Mouse (Mus musculus) T-cell, adult 2 months (primary cell): ENCODE results near the gene Ppargc1a.

ENCODE experiments used
- DNase-seq: peaks from one replicate; pipeline ENCODE4 v3.0.0; 2022; ENCODE audit warnings: low spot score

The Ppargc1a gene

DNA sequence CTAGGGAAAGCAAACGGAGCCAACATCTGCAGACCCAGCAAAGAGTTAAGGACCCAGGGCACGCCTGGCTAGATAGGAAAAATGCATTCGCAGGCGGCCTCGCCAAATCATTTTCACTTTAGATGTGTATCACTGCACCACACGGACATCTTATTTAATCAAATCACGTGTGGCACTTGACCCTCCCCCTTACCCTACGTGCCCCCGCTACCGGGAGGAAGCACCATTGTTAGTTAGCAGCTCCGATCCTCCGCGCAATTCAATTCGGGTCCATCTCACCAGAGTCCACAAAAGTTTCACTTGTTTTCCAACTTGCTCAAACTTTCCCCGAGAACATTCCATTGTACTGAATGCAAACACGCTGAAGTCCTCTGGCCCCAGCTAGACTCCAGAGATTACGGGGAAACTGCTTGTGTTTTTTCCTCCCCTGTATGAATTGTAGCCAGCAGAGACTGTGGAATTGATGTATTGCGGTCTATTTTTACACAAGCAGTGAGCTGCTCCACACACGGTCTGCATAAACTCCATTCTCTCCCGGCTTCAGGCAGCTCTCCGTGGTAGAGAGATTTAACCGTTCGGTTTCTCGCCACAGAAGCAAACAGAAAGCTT is 14.9 kb downstream of the Ppargc1a start:
- DNase-seq, result peak; percentile 30

DNA sequence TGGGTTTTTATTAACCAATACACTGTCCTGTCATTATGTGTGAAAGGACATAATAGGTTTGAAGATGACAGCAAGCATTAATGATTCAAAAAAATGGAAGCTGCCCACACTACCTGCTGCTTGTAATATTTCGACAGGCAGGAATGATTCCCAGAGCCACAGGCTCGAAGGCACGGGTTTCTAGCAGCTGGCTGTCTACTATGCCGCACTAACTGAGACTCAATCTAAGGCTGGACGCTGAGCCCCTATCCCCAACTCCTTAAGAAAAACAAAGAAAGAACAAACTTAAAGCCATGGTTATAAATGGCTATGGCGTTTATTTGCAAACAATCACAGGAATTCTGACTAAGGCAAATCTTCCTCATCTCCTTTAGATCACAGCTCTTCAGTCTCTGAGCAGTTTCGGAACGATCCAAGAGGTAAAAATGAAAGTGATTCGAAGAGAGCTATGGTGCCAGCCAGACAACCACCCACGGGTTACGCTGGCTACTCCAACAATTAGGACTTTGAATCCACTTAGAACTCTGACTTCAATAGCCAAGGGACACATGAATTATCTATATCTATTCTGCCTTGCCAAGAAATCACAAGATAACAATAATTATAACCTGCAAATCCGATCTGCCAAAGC is 15.6 kb downstream of the Ppargc1a start:
- no peak for DNase-seq

DNA sequence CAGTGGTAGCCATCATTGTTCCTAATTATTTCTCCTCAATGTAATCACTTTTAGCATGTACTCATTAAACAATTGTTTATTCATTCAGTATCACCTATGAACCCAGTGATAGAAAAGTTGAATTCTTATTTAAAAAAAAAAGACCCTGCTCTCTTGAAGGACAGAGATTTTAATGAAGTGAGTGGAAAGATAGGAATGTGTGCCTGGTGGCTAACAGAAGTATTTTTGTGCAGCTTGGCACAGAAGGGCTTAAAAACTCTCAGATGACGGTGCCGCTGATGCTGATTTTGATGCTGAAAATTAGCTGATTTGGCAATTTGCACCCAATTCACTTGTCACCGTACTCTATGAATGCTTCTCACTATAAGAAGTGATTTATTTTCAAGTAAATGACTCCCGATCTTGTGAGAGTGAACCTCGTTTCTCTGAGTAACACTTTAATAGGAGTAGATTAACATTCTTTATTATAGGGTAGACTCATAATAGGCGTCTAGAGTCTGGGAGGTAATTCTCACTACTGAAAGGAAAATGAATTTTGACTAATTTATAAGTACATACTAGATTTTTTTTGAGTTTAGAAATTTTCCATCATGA is 20.0 kb downstream of the Ppargc1a start:
- no peak for DNase-seq

DNA sequence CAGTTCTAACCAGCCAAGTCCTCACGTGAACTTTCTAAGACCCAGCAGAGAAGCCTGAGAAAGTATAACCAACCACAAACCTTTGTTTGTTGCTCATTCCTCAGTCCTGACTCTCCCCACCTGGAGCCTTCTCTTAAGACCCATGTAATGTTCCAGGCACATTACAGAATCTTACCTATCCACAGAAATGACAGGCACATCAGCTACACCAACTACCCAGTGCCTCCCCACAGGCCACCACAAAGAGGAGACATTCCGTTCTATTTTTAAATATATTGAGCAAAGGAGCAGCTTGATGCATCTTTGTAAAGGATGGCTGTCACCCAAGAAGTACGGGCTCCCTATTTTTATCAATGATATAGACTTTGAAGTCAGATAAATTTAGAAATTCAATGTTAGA is 20.7 kb downstream of the Ppargc1a start:
- no peak for DNase-seq

DNA sequence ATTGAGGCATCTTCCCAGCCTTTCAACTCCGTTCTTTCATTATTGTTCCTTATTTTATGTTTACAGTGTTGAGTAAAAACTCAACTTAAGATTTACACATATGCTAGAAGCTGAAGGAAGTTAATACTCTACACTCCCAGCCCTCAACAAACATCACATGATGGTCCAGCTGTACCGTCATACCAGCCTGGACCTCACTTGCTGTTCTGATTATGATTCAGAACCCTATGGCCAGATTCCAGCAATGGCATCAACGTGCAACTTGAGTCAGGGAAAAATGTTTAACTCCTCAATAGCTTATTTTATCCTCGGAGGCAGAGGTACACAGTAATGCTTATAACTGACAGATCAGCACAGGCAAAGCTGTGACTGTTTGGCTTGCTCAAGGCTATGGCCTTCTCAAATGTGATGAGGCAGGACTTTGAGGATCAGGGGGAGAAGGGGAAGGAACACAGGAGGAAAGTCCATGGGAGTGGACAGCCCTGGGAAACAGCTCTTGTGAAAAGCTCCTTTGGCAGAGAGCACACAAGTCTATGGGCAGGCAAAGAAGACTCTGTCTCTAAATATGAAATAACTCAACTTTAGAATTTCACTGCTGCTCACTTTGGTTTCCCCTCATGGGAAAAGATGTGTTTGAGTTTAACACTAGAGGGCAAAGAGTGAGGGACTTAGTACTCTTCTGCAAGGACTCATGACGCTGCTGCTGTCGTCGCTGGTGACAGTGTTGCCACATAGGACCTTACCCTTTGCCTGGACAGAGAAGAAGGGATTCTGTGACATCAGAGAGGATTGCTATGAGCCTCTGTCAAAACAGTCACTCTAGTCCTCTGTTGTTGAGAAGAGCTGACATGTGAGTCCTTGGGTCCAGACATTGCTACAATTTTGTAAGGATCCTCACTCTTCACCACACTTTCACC is 22.1 kb downstream of the Ppargc1a start:
- DNase-seq, result no peak

- DNase-seq, result no peak
Observed at GRCm38 (mm10) chr5:51544141-51544735, 23.3 kb downstream of the Ppargc1a start.

GRCm38 (mm10) chr5:51541557-51541956 is 26.0 kb downstream of the Ppargc1a start:
- DNase-seq, result no peak

GRCm38 (mm10) chr5:51540816-51541215 is 26.7 kb downstream of the Ppargc1a start:
- no peak for DNase-seq

GRCm38 (mm10) chr5:51539563-51539962 is 28.0 kb downstream of the Ppargc1a start:
- no peak for DNase-seq

DNA sequence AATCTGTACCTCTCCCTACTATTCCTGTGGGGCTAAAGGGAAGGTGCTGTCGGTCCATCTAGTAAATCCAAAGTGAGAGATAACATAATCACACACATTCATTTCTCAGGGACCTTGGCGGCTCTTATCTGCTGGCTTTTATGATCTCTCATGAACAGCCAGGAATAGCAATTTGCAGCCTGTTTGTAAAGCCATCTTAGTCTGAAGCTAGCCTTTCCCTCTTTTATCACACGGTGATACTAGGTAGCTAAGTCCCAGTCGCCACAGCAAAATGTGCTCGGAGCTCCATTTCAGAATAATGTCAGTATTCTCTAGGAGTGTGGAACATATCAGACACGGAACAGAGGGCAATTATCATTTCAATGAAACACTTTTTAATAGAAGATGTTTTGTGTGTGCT is 29.2 kb downstream of the Ppargc1a start:
- DNase-seq, result no peak

DNA sequence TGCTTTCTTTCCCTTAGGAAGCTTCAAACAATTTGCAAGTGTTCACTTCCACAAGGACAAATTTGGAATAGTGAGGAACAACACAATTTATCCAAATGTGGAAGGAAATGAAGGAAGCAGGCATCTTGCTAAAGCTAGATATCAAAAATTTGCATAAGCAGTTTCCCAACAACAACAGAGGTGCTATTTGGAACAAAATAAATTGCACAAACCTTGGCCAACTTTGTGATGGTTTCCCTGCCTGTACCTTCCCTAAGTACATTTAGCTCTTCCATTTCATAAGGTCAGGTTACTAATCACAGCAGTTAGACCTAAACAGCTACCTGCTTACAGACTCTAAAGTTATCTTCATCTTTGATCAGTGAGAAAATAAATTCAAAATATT is 29.9 kb downstream of the Ppargc1a start:
- no peak for DNase-seq

GRCm38 (mm10) chr5:51537009-51537645 is 30.4 kb downstream of the Ppargc1a start:
- DNase-seq, result no peak

DNA sequence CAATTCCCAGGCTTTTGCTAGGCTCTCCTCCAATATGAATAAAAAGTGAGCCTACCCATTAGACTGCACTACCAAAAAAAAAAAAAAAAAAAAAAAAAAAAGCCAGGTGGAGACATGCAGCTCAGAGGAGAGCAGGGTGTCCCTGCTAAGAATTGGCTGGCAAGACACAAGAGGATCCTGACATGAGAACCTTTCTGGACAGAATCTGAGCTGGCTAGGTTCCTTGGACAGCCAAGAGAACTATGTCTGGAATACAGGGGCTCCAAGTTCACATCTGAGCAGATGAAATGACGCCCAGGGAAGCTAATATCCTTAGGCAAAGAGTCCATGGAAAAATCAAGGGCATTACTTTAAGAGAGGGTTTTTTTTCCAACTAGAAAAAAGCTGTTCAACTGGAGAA is 33.1 kb downstream of the Ppargc1a start:
- no peak for DNase-seq

GRCm38 (mm10) chr5:51531286-51531685 is 36.2 kb downstream of the Ppargc1a start:
- no peak for DNase-seq

DNA sequence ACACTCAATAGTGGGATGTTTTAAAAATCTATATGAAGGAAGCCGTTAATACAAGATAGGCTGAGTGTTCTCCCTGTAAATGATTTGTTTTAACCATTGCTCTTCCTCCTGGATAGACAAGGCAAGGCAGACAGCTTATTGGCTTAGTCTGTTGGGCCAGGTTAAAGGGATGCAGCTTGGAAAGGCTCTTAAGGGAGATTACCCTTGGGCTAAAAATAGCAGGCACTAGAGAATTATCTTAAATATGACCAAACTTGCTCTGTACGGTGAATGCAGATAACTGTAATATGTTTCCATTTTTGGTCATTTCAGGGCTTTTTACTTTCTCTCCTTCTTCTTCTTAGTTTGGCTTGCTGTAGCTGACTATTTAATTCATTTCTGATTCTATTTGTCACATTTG is 38.1 kb downstream of the Ppargc1a start:
- no peak for DNase-seq

DNA sequence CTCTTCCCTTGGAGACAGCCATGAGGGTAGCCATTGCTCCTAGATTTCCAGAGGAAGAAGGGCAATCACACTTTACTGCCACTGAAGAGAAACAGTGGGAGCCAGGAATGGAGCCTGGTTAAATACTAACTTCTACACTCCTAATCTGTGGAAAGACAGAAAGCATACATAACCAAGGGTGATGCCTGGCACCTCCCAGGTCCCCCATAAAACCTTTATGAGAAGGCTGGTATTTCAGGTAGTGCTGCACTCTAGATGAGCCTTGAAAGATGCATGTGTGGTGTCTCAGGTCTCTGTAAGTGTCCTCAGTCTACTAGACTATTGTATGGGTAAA is 39.4 kb downstream of the Ppargc1a start:
- no peak for DNase-seq

DNA sequence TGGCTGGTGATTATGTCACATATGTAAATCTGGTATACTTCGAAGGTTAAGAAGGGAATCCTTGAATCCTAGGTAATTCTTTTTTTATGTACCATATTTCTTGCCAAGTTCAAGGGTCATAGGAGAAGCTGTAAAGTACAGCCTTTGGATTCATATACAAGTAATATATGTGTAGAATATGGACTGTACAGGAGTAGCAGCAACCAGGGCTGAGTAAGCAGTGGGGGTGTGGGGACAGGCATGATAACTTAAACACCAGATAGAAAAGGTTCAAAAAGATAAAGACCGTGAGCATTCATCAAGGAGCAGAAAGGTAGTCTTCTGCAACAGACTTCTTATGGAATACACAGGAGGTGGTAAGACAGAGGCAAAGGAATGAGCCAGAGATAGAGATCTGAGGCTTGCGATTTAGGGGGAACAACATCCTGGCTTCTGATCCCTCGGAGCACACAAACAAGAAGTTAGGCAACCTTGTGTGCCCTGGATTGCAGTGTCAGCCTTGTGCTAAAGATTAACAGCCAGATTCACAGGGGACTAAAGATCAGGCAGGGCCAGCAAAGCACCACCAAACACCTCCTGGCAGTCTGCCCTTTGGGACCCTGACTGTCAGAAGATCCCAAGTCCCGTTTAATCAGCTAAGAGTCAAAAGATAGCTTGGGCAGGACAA is 39.9 kb downstream of the Ppargc1a start:
- DNase-seq, result no peak

DNA sequence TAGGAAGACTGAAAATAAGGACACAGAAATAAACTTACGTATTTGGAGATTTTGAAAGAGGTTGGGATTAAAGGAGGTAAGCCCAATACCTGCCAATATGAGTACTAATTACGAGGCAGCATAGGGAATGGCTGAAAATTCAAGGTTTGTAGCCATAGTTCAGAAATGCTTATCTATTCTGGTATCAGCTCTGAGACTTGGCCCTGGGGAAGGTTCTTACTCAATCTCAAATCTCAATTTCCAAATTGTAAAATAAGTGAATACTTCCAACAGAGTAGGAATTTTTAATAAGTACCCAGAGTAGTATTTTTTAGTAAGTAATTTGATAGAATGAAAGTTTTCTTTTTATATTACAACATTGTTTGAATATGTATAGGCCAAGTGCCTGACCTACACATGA is 41.7 kb downstream of the Ppargc1a start:
- DNase-seq, result no peak

- no peak for DNase-seq
Observed at GRCm38 (mm10) chr5:51520807-51521206, 46.7 kb downstream of the Ppargc1a start.

GRCm38 (mm10) chr5:51517440-51518187 is 49.9 kb downstream of the Ppargc1a start:
- DNase-seq, result no peak

DNA sequence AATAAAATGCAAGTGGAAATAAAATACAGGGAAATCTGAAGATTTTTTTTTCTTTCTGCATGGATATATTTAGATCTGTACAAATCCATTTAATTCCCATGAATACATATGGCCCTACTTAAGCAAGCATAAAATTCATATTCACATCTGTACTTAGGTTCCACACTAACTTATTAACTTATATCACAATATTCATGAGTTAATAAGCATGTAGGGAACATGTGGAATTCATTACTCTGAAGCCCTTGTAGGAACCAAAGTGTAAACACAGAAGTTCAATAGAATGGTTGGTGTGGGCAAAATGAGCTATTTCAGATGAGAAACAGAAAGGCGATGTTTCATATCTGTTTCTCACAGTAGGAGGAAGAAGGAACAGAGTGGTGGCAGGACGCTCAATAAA is 62.9 kb downstream of the Ppargc1a start:
- DNase-seq, result no peak
